Mouse (Mus musculus) lung, adult 2 months (tissue): Measurements from ENCODE around the gene Thbs2. TPM values are rescaled to one million over a fixed set of nuclear protein-coding genes. Genes with fewer than 3 reads are reported as not detected.

Source experiments
- DNase-seq: peaks from one replicate; pipeline ENCODE4 v3.0.0; 2022
- H3K4me1 ChIP-seq: fragments of 200-500 bp; 2 replicates; pipeline ENCODE4 v1.6.1; 2011; ENCODE audit warnings: low read length; ENCODE audit not compliant: control insufficient read depth, insufficient read depth
- H3K4me3 ChIP-seq: fragments of 200-500 bp; replicated peaks from 2 replicates; pipeline ENCODE3; 2011; ENCODE audit warnings: low read depth, mild to moderate bottlenecking, control low read depth, low read length; ENCODE audit errors: extremely low read depth
- CTCF ChIP-seq: fragments of 200-500 bp; IDR thresholded peaks from 2 replicates; pipeline ENCODE4 v1.5.1; 2011; ENCODE audit warnings: mild to moderate bottlenecking, low read length, control low read depth; ENCODE audit not compliant: insufficient read depth
- POLR2A ChIP-seq: fragments of 200-500 bp; IDR thresholded peaks from 2 replicates; pipeline ENCODE4 v1.6.1; 2011; ENCODE audit warnings: low read depth, mild to moderate bottlenecking, control low read depth, low read length, borderline replicate concordance; ENCODE audit errors: extremely low read depth
- WGBS: fragments of 180-500 bp; shearing (Covaris S2); methylation state at CpG from one replicate; pipeline ENCODE4 v1.1.7; 2018; 5-methylcytosine and 5-hydroxymethylcytosine counted together
- polyA plus RNA-seq: library from polyadenylated mRNA; depleted of rRNA; stranded (reverse); fragments of >200 nt; gene quantifications from 2 replicates; pipeline ENCODE4 v1.2.3, GENCODE M21; 2012; rRNA removed

Thbs2 gene
- 2.3 and 3.5 TPM in 2 replicates for polyA plus RNA-seq

DNA sequence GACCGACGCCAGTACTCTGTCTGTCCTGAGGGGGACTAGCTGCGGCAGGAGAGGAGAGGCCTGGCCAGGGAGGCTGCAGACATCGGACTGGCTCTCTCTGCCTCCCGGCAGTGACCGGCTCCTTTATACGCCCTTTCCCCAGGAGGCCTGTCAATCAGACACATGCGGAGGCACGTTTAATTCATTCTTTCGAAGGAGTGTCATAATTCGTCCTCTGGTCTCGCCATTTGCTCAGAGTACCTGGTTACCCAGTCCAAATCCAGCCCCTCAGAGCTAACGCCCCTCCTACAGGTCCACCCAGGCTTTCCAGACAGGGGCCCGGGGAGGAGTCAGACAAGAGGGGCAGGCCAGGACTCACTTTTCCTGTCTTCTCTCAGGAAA lies at the start of gene Thbs2:
Thbs2 (minus strand) TSS at position 242 of the 381 bp plus-strand sequence.
- WGBS = 11% methylated on average over 14 of the region's 14 CpGs
- TF ChIP-seq POLR2A = no peak
- no peak for TF ChIP-seq CTCF
- DNase-seq = no peak
- peak within 1 kb of the TSS; percentile 9 for H3K4me3 ChIP-seq
- H3K4me1 ChIP-seq = no peaks in the 10 kb centered on the region; the same call in 1 of the 2 replicates

DNA sequence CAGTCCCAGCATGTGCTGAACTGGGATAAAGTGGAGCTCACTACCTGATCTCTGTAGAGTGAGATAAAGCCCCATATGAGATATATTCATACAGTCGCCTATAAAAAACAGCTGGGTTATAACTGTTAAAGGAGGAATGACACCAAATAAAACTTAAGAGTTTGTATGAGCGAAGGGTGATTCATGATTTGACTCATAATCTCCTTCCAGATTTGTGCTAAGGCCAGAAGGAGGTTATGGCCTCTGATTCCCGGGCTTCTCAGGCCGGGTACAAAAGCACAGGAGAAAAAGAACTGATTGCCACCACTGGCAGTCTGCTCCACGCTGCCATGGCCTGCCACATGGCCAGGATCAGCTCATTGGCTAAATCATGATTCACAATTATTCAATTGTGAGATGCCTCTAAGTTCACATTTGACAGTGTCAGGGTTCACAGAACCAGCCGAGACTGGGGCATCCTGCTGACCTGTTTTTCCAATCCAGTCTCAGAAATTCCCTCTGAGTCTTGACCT lies 41.5 kb upstream of the Thbs2 start:
- no peak overlapping the region for H3K4me3 ChIP-seq
- no peak for TF ChIP-seq POLR2A
- H3K4me1 ChIP-seq = no peaks in the 10 kb centered on the region
- 67% methylated on average over 6 of the region's 6 CpGs for WGBS
- no peak for DNase-seq

DNA sequence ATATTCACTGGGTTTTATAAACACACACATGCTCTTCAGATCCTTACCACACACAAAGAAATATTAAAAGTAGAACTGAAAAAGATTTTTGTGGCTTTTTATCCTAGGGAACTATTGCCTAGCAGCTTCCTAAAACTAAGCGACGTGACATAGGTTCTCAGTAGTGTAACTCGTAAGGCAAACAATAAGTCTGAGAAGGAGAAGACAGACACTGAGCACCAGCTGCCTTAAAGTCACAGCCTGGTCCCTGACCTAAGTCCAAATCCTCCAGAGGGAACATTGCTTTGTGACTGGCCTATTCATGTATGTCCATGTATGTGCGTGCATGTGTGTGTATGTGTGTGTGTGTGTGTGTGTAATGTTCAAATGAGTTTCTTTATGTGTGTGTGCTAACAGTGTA lies 40.3 kb upstream of the Thbs2 start:
- Histone ChIP-seq H3K4me1 (no peaks in the 10 kb centered on the region), H3K4me3 (no peak overlapping the region)
- 69% methylated on average over 4 of the region's 4 CpGs for WGBS
- DNase-seq = no peak
- no peak for TF ChIP-seq POLR2A

DNA sequence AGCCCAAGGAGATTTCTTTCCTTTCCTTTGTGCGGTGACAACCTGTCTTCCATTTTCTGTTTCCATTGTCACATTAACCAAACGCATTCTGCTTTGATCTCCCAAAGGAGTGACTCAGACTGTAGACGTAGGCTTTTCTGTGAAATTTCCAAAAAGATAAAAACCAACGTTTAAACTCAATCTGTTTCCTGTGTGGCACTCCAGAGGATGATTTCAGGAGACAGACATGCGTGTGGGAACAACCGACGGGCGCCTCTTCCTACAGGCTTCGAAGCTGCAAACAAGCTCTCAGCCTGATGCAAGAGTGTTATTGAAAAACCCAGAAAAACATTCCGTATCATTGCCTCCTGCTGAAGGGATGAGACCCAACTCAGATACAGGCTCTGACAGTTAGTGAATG lies 39.9 kb upstream of the Thbs2 start:
- no peak for DNase-seq
- 48% methylated on average over 10 of the region's 10 CpGs for WGBS
- Histone ChIP-seq H3K4me3 (no peak overlapping the region), H3K4me1 (no peaks in the 10 kb centered on the region)
- TF ChIP-seq CTCF (no peak), POLR2A (no peak)

DNA sequence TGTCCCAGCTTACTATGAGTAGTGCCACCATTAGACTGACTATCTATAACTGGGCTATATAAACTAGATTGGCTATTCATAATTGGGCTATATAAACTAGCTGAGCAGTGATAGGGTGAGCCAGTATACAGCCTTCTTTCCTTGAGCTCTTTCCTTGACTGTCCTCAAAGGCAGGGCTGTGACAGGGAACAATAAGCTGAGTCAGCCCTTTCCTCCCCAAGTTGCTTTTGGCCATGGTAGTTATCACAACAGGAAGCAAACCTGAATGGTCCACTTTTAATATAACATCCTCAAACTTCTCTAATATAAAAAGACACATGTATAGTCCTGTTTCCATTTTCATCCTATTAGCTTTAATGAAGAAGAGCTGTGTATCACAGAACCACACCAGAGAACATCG lies 39.0 kb upstream of the Thbs2 start:
- no peak for DNase-seq
- Histone ChIP-seq H3K4me3 (no peak overlapping the region), H3K4me1 (no peaks in the 10 kb centered on the region)
- WGBS = 86% methylated on average over 1 of the region's 1 CpGs
- no peak for TF ChIP-seq CTCF
- no peak for TF ChIP-seq POLR2A

DNA sequence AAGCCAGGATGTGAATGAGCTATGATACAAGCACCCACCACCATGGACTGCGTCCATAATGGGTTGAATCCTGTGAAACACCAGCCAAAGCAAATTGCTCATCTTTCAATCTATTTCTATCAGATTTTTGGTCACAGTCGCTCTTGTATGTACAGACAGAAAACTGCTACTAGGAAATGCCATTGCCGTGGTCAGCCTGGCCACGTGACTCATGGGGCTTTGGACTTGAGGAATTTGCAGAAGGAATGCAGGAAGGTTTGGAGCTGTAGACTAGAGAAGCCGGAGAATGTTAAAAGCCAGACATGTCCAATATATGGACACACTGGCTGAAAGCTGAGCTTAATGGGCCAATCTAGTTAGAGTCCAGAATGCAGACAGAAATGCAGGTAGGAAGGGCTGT lies 36.6 kb upstream of the Thbs2 start:
- Histone ChIP-seq H3K4me1 (no peaks in the 10 kb centered on the region), H3K4me3 (no peak overlapping the region)
- no peak for DNase-seq
- TF ChIP-seq POLR2A (no peak), CTCF (no peak)
- 58% methylated on average over 5 of the region's 5 CpGs for WGBS

DNA sequence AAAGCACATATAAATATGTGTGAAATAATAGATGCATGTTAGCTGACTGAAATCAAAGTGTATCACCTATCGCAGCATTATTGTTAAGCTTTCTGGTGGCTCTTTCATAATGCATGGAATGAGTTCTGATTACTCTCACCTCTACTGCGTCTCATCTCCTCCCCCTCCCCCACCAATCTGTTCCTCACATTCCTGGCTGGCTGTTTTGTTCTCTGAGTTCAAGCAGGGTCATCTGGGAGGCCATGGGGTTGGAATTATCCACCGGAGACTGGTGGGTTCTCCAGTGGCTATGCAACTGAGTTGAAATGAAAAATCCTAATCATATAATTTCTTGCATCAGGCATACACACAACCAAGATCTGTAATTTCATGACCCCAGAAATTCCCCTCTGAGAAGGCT lies 33.4 kb upstream of the Thbs2 start:
- Histone ChIP-seq H3K4me3 (no peak overlapping the region), H3K4me1 (no peaks in the 10 kb centered on the region)
- TF ChIP-seq CTCF (no peak), POLR2A (no peak)
- WGBS = 43% methylated on average over 3 of the region's 3 CpGs
- no peak for DNase-seq

DNA sequence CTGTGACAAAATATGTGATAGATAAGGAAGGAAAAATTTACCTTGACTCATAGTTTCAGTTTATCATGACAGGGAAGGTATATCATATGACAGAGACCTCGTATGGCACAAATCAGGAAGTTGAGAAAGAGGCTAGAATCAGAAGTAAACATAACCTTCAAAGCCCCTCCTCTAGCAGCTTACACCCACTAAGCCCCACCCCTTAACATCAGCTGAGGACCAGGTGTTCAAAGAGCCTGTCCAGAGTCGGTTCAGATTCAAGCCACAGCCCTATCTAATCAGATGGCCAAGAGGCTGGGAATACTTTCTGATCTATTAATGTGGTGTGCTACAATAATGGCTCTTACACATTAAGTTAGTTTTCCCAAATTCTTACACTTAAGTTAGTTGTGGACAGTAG lies 30.8 kb upstream of the Thbs2 start:
- WGBS = 37% methylated on average over 2 of the region's 2 CpGs
- Histone ChIP-seq H3K4me1 (no peaks in the 10 kb centered on the region), H3K4me3 (no peak overlapping the region)
- no peak for DNase-seq
- TF ChIP-seq POLR2A (no peak), CTCF (no peak)

DNA sequence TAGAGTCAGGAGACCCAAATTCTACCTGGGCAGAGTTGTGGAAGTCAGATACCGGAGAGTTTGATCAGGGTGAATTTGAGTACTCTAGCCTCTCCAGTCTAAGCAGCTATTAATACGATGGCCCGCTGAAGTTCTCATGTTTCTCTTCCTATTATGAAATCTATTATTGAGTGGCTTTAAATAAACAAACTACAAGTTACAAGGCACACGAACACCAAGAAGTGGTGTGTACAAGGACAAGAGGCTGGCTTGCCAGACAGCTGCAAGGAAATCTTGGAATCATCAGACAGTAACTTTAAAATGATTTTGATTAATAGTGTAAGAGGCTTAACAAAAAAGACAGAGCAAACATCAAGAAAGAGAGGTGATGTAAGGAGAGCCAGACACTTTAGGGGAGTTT lies 27.3 kb upstream of the Thbs2 start:
- Histone ChIP-seq H3K4me3 (no peak overlapping the region), H3K4me1 (no peaks in the 10 kb centered on the region)
- DNase-seq = no peak
- 25% methylated on average over 4 of the region's 4 CpGs for WGBS
- TF ChIP-seq POLR2A (no peak), CTCF (no peak)

DNA sequence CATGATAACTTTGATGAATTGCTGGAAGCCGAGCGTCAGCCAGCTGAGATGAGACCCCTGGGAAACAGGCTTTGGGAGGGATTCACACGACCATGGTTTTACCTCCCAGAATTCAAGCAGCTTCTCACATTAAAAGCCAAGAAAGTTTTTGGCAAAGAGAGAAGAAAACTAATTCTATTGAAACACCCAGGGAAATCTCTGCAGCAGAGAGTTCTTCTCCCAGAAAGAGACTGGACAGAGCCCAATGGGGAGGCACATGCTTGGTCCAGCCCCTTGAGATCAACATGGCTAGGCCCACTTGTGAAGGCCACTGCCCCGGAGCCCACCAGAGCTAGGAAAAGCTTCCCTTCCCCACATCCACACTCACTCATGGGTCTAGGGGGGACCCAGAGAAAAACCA lies 26.9 kb upstream of the Thbs2 start:
- DNase-seq = no peak
- WGBS = 70% methylated on average over 4 of the region's 4 CpGs
- TF ChIP-seq CTCF = no peak
- TF ChIP-seq POLR2A = no peak
- Histone ChIP-seq H3K4me3 (no peak overlapping the region), H3K4me1 (no peaks in the 10 kb centered on the region)
